Mouse (Mus musculus) lung, adult 2 months (tissue): ENCODE measurements at regions not wholly inside any gene's neighbourhood (a gene's known extent, or its start where the extent isn't known, plus 50 kb on each side); places are given as distances from the start of the nearest gene placed in this dataset.

ENCODE experiments used
- CTCF ChIP-seq: fragments of 200-500 bp; IDR thresholded peaks from 2 replicates; pipeline ENCODE4 v1.5.1; 2011; ENCODE audit warnings: mild to moderate bottlenecking, low read length, control low read depth; ENCODE audit not compliant: insufficient read depth
- POLR2A ChIP-seq: fragments of 200-500 bp; IDR thresholded peaks from 2 replicates; pipeline ENCODE4 v1.6.1; 2011; ENCODE audit warnings: low read depth, mild to moderate bottlenecking, control low read depth, low read length, borderline replicate concordance; ENCODE audit errors: extremely low read depth

- TF ChIP-seq CTCF (no peak), POLR2A (no peak)
These were observed 170.8 kb upstream of the Zfp462 start for GRCm38 (mm10) chr4:54774066-54774465.
